Mouse (Mus musculus) ES-E14 (cell line): ENCODE measurements around the gene Sgk2. TPM values are rescaled to one million over a fixed set of nuclear protein-coding genes. Genes with fewer than 3 reads are reported as not detected.
A peak's percentile ranks its signal among the peaks of the same experiment; 100 is the strongest.

Source experiments
- DNase-seq: peaks from one replicate; pipeline ENCODE4 v3.0.0-alpha.2; 2013; ENCODE audit warnings: low read depth, low spot score
- H3K27ac ChIP-seq: 2 replicates; pipeline ENCODE4 v1.5.1; 2012; ENCODE audit warnings: low read depth, mild to moderate bottlenecking, low read length, moderate library complexity, mixed read lengths; ENCODE audit not compliant: poor library complexity, insufficient read depth, severe bottlenecking
- H3K36me3 ChIP-seq: 2 replicates; pipeline ENCODE4 v1.6.1; 2012; ENCODE audit warnings: mild to moderate bottlenecking, low read length, moderate library complexity, mixed read lengths; ENCODE audit not compliant: control insufficient read depth, poor library complexity, insufficient read depth, severe bottlenecking
- H3K4me1 ChIP-seq, 2 experiments: fragments of 150-350 bp in 1 of 2; sonication (generic) in 1 of 2; 2 replicates each; pipeline ENCODE4 v1.6.1; 2012; ENCODE audit warnings: low read length in 2 of 2, mild to moderate bottlenecking in 1 of 2, mixed read lengths in 1 of 2; ENCODE audit not compliant: control insufficient read depth in 2 of 2, insufficient read depth in 2 of 2, poor library complexity in 1 of 2
- H3K4me3 ChIP-seq, 2 experiments: fragments of 150-350 bp in 1 of 2; sonication (generic) in 1 of 2; 2 replicates each; pipeline ENCODE4 v1.5.1; 2012; ENCODE audit warnings: low read length in 2 of 2, low read depth in 1 of 2, mild to moderate bottlenecking in 1 of 2, mixed read lengths in 1 of 2; ENCODE audit not compliant: insufficient read depth in 1 of 2, poor library complexity in 1 of 2, severe bottlenecking in 1 of 2
- H3K9ac ChIP-seq: 2 replicates; pipeline ENCODE4 v1.6.1; 2012; ENCODE audit warnings: low read depth, mild to moderate bottlenecking, low read length, mixed read lengths; ENCODE audit not compliant: poor library complexity, insufficient read depth, severe bottlenecking
- H3K9me3 ChIP-seq: fragments of 150-350 bp; sonication (generic); 2 replicates; pipeline ENCODE4 v1.6.1; 2012; ENCODE audit warnings: low read depth, mild to moderate bottlenecking, low read length; ENCODE audit not compliant: control insufficient read depth, insufficient read depth
- CHD2 ChIP-seq: IDR thresholded peaks from 2 replicates; pipeline ENCODE4 v1.6.1; 2014; ENCODE audit warnings: mild to moderate bottlenecking, low read depth, low read length, inconsistent platforms
- HCFC1 ChIP-seq: IDR thresholded peaks from 2 replicates; pipeline ENCODE4 v1.6.1; 2012; ENCODE audit warnings: low read length, inconsistent platforms, borderline replicate concordance; ENCODE audit not compliant: insufficient read depth
- MAFK ChIP-seq: IDR thresholded peaks from 2 replicates; pipeline ENCODE4 v1.6.1; 2014; ENCODE audit warnings: mild to moderate bottlenecking, low read depth, low read length, inconsistent platforms; ENCODE audit not compliant: insufficient read depth
- ZC3H11A ChIP-seq: IDR thresholded peaks from 2 replicates; pipeline ENCODE4 v1.6.1; 2012; ENCODE audit warnings: low read depth, mild to moderate bottlenecking, inconsistent platforms, low read length, borderline replicate concordance
- ZNF384 ChIP-seq: IDR thresholded peaks from 2 replicates; pipeline ENCODE4 v1.6.1; 2012; ENCODE audit warnings: low read depth, low read length, inconsistent platforms
- in situ Hi-C, 2 experiments: fragments of 600-800 bp; cut with MboI; formaldehyde crosslinking; loops; one replicate each; pipeline ENCODE4 v1.15.1; 2025; ENCODE audit warnings: low sequenced_read_pairs in 2 of 2, inconsistent platforms in 1 of 2; ENCODE audit not compliant: unreplicated experiment in 2 of 2
- total RNA-seq: library from RNA; depleted of rRNA; stranded (reverse); fragments of 300-350 nt; gene quantifications from 2 replicates; pipeline ENCODE4 v1.2.3, GENCODE M21; 2012; rRNA removed

The Sgk2 gene
- total RNA-seq, 1 experiment: 1.8 TPM

DNA sequence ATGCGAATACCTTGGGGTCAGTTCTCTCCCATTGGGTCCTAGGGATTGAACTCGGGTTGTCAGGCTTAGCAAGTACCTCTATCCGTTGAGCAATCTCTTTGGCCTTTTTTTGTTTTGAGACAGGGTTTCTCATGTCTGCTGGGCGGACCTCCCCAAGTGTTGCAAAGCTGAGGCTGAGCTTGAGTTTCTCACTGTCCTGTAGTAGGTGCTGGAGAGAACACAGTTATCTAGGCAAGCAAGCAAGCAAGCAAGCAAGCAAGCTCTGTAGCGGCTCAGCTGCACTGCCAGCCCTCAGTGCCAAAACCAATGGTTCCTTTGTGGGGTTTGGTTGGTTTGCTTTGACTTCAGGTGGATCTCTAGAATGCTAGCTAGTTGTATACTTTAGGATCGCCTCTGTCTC is 73.5 kb downstream of the Sgk2 start:
- Histone ChIP-seq H3K36me3 (peaks cover 61% of the 10 kb centered on the region), H3K9me3 (no peaks in the 10 kb centered on the region), H3K9ac (peak overlapping the region; percentile 56; the same call in 1 of the 2 replicates), H3K27ac (peak overlapping the region; percentile 82; the same call in 1 of the 2 replicates), H3K4me1 (peaks cover 2 to 28% of the 10 kb centered on the region in 2 experiments), H3K4me3 (peak overlapping the region; percentile 1 to 43; a peak in 2 of 4 replicates)
- TF ChIP-seq MAFK (no peak), CHD2 (no peak), ZNF384 (no peak), HCFC1 (no peak)
- in situ Hi-C loops: no loop called here
- DNase-seq: no peak

- in situ Hi-C loops: no loop called here
- Histone ChIP-seq H3K36me3 (peaks cover 60% of the 10 kb centered on the region), H3K9me3 (no peaks in the 10 kb centered on the region), H3K27ac (peak overlapping the region; percentile 82), H3K4me1 (peaks cover 2 to 30% of the 10 kb centered on the region in 2 experiments), H3K4me3 (peak overlapping the region; percentile 1 to 43; a peak in 3 of 4 replicates), H3K9ac (peak overlapping the region; percentile 56)
- DNase-seq: no peak
- TF ChIP-seq MAFK: no peak
- TF ChIP-seq ZC3H11A: no peak
- no peak for TF ChIP-seq ZNF384
- TF ChIP-seq CHD2: no peak
- no peak for TF ChIP-seq HCFC1
Observed at GRCm38 (mm10) chr2:163061203-163062118, 74.3 kb downstream of the Sgk2 start.

DNA sequence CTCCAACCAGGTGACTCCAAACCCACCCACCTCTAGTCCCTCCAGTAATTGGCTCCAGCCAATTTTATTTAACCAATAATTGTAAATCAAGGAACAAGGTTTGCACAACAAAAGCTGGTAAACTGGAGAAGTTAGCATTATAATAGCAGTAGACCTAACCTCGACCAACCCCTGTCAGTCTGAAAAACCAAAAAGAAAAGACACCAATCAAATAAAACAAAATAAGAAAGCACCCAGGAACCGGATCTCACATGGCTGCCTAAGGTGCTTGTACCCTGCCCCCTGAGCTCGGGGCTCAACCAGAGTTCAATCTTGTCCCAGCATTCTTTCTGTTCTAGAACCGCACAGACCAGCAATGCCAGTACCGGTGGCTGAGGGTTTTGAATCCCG is 75.0 kb downstream of the Sgk2 start:
- Histone ChIP-seq H3K36me3 (peaks cover 62% of the 10 kb centered on the region), H3K27ac (peak overlapping the region; percentile 95), H3K4me1 (peaks cover 2 to 30% of the 10 kb centered on the region in 2 experiments), H3K9me3 (no peaks in the 10 kb centered on the region), H3K4me3 (peak overlapping the region; percentile 34 to 60), H3K9ac (peak overlapping the region; percentile 37)
- DNase-seq: peak; percentile 81
- TF ChIP-seq HCFC1: no peak
- TF ChIP-seq CHD2: no peak
- no peak for TF ChIP-seq MAFK
- no peak for TF ChIP-seq ZC3H11A
- no peak for TF ChIP-seq ZNF384
- in situ Hi-C loops: no loop called here

Other genes with a start within 250 kb of the Sgk2 start
- 183 and 207 TPM in 2 replicates for gene Srsf6, start 55.8 kb upstream of the Sgk2 start, total RNA-seq
- 1.1 and 2.4 TPM in 2 replicates for gene L3mbtl1, start 43.9 kb upstream of the Sgk2 start, total RNA-seq
- 15.5 and 17.2 TPM in 2 replicates for gene Ift52, start 30.0 kb downstream of the Sgk2 start, total RNA-seq
- gene Mybl2, start 67.4 kb downstream of the Sgk2 start, total RNA-seq: 281 and 391 TPM in 2 replicates
- gene Gtsf1l, start 100.5 kb downstream of the Sgk2 start, total RNA-seq: 25.7 and 30.8 TPM in 2 replicates
- 0.26 and 0.36 TPM in 2 replicates for gene Tox2, start 215.8 kb downstream of the Sgk2 start, total RNA-seq